Mouse (Mus musculus): ENCODE measurements at regions not wholly inside any gene's neighbourhood (a gene's known extent, or its start where the extent isn't known, plus 50 kb on each side); places are given as distances from the start of the nearest gene placed in this dataset.

DNA sequence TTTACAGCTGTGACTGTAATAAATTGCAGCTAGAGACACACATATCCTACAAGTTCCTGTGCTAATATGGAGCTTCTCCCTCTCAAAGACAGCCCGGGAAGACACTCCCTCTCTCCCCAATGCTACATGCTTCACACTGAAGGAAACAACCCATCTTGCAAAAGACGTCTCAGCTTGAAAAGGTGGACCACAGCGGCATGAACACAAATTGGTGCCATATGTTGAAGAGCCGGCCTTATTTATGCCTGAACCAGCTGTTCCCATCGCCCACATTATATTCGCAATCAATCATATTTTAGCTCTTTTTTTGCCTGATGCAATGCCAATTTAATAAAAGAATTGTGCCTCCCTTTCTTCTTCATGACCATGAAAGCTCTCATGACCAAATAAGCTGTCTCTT, 135.8 kb upstream of the Mast4 start:
- DNase-seq: no peak

- DNase-seq: no peak
Observed at GRCm38 (mm10) chr13:103460499-103460898, 126.2 kb upstream of the Mast4 start.

- DNase-seq: no peak
Observed at GRCm38 (mm10) chr13:103459486-103460147, 125.3 kb upstream of the Mast4 start.

DNA sequence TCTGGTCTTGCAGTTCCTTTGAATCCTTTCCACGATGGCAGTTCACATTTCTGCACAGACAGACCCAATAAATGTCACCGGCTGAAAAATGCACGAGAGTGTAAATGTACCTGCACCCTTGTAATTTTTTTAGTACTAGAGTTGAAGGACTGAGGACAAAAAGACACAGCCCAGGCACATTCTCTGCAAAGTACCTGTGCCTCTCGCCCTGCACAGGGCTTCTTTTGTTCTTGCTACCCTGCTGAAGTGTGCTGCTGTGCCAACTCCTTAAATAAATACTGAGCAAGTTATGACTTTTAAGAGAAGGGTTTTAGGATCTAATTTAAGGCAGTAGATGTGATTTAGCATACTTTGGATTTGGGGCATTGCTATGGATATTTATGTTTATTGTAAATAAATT, 118.5 kb upstream of the Mast4 start:
- DNase-seq: no peak

DNA sequence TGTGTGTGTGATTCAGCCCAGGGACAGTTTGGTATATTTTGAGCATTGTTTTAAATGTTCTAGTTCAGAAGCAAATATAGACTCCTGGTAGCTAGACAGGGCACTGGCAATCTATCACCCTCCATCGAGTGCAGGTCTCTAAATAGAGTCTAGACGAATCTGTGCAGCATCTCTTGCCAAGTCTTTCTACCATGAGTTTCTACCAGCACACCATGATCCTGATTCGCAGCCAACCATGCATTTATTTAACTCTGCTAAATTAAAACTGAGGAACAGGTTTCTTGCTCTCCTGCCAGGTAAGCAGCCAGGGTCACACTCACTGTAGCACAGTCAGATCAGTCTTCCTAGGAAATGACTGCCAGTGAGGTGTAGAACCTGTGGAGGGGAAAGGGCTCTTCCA, 96.3 kb upstream of the Mast4 start:
- no peak for DNase-seq

DNA sequence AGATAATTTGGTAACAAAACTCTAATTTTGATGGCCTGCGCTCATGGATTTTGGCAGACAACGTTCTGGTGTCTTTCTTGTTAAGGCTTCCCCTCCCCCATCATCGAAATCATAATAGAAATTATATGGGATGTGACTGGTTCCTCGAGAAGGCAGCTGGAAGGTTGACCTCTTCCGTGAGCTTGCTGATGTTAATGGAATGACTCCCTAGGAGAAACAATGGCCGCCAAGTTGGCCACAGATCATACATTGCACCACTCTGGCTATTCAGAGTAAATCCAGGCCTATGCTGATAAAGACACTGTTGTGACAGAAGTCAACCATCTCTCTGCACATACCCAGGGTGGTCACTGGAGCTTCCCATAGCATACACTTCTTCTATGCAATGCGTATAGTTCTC, 89.7 kb upstream of the Mast4 start:
- DNase-seq: no peak

DNA sequence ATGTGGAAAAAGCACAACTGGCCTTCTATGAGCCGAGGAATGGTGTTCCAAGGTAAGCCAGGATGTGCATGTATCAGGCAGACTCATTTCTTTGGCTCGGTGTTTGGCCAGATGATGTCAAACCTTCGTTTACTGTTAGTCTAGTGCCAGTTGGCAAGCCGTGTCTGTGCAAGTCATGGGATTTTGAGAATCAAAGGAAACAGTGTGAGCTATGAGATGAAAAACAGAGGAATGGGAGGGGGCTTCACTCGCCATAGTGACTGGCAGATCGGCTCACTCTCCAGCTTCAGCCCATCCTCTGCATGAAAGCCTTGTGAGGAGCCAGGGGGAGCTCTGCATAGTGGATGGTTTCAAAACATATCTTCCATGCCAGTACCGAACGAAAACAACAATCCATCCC, 89.1 kb upstream of the Mast4 start:
- DNase-seq: no peak

DNA sequence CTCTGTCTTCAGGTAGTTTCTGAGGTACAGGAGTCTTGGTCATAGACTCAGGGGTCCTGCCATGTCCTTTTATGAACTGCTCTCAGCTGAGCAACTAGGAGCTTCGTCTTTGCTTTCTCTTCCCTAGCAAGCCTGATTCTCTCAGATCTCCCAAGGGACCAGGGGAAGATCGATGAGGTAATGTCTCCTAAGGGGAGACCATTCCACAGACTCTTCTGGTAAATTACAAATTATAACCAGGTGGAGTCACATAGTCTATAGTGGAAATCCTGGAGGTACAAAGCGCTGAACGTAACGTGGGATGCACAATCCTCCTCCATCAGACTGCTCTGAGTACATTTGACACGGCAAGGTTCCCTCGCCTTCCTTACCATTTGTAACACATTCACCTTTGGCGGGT, 88.7 kb upstream of the Mast4 start:
- no peak for DNase-seq

GRCm38 (mm10) chr13:103419146-103419545, 84.8 kb upstream of the Mast4 start:
- DNase-seq: no peak

GRCm38 (mm10) chr13:103417256-103417655, 83.0 kb upstream of the Mast4 start:
- no peak for DNase-seq

- no peak for DNase-seq
Observed at GRCm38 (mm10) chr13:103415335-103415734, 81.0 kb upstream of the Mast4 start.

DNA sequence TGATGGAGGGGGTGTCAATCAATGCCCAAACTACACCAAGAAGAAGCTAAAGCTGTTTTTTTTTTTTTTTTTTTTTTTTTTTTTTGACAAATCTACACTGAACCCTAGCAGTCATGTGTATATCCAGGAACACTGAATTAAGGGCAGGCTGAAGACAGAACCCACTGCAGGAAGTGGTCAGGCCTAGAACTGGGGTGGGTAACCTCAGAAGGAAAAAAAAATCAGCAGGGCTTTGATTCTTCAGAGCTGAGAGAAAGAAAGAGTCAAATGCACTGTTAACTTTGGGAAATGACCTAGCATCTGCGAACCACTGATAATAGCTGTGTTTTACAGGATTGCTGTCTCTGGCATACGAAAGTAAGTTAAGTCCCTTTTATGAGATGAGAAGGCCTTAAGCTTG, 78.3 kb upstream of the Mast4 start:
- no peak for DNase-seq

GRCm38 (mm10) chr13:103409286-103409685, 75.0 kb upstream of the Mast4 start:
- DNase-seq: no peak

DNA sequence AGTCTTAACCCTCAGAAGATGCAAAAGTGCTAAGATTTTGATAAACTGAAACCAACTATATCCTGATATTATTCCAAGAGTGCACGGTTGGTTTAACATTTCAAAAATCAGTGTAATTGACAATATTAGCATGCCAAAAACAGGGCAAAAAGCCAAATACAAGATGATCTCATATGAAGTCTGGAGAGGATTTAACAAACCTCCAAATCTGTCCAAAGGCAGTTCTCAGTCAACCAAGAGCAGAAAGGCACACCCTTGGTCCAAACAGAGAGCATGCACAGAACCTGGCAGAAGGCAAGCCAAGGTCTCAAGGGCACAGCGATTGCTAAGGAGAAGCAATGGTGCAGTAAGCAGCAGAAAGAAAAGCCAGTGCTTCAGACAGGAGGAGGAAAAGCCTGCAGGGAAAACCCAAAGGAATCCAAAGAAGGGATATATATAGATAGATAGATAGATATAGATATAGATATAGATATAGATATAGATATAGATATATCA, 62.3 kb upstream of the Mast4 start:
- no peak for DNase-seq

DNA sequence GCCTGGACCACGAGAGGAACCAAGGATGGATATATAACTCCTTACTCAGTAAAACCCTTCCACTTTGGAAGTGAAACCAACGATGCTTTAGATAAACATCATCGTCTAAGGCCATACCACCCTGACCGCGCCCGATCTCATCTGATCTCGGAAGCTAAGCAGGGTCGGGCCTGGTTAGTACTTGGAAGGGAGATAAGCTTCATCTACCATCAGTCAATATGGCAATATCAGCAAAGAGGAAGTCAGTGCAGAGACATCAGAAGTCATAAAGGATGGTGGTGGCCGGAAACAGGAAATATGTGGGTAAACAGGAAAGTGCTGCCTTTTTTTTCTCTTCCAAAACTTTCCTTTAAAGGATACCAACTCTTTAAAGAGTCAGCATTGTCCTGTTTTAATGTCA, 61.8 kb upstream of the Mast4 start:
- no peak for DNase-seq

DNA sequence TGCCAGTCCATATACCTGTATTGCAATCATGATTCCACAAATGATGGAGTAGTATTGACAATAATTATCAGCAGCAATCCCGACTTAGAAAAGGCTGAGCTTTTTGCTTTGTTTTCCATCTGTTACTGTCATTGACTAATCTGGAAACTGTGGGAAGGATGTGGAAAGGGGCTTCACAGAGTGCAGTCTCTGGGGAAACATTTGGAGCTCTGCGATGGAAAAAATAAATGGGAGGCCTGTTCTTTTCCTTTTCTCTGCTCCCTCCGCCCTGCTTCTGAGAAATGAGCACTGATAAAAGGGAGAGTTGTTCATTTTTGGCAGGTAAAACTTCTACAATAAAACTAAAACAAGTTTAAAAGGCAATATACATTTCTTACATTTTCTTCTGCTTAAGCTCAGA, 58.3 kb upstream of the Mast4 start:
- DNase-seq: no peak

- DNase-seq: no peak
Observed at GRCm38 (mm10) chr13:103391396-103391795, 57.1 kb upstream of the Mast4 start.

- DNase-seq: no peak
Observed at GRCm38 (mm10) chr13:103390991-103391390, 56.7 kb upstream of the Mast4 start.

DNA sequence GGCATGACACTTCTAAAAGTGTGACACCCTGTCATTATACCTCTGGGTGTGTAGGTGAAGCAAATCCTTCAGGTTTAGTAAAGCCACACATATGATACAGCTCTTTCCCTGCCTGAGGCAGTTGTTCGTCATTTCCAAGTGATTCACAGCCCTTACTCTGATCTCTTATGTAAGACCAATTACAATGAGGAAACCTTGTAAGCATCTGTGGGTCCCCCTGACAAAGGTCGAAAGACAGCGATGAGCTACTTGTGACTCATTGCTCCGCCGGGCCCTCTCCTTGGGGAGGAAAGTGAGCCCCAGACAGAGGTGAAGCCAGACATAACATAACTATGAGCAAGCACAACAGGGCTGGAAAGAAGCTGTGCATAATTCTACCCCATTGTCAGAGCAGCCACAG, 52.7 kb upstream of the Mast4 start:
- no peak for DNase-seq

All from liver (tissue).